Mouse (Mus musculus) forebrain, embryonic 11.5 days (tissue): ENCODE data around the gene Tbc1d13. TPM values are rescaled to one million over a fixed set of nuclear protein-coding genes. Genes with fewer than 3 reads are reported as not detected.

Experiments
- ATAC-seq: fragments of 200-750 bp; cut with Nextera tagmentation; replicated peaks from 2 replicates; pipeline ENCODE4 v1.8.0; 2017; ENCODE audit warnings: moderate TSS enrichment; ENCODE audit not compliant: low FRiP score
- DNase-seq: peaks from one replicate; pipeline ENCODE4 v3.0.0-alpha.2; 2017; ENCODE audit warnings: low spot score
- H3K27ac ChIP-seq: fragments of 300-500 bp; sonication (generic); 2 replicates; pipeline ENCODE4 v1.5.1; 2014; ENCODE audit warnings: low read depth, low read length
- H3K27me3 ChIP-seq: fragments of 300-500 bp; sonication (generic); 2 replicates; pipeline ENCODE4 v1.6.1; 2014; ENCODE audit warnings: mild to moderate bottlenecking, low read length, mixed read lengths; ENCODE audit not compliant: control insufficient read depth, insufficient read depth
- H3K36me3 ChIP-seq: fragments of 300-500 bp; sonication (generic); 2 replicates; pipeline ENCODE4 v1.6.1; 2014; ENCODE audit warnings: mild to moderate bottlenecking, low read length, moderate library complexity, mixed read lengths; ENCODE audit not compliant: control insufficient read depth, insufficient read depth
- H3K4me1 ChIP-seq: fragments of 300-500 bp; sonication (generic); replicated peaks from 2 replicates; pipeline ENCODE4 v1.6.1; 2014; ENCODE audit warnings: low read length, mixed read lengths; ENCODE audit not compliant: control insufficient read depth, insufficient read depth
- H3K4me2 ChIP-seq: fragments of 300-500 bp; sonication (generic); 2 replicates; pipeline ENCODE4 v1.6.1; 2014; ENCODE audit warnings: low read depth, mild to moderate bottlenecking, low read length, moderate library complexity, mixed read lengths; ENCODE audit not compliant: severe bottlenecking
- H3K4me3 ChIP-seq: fragments of 300-500 bp; sonication (generic); 2 replicates; pipeline ENCODE4 v1.5.1; 2014; ENCODE audit warnings: low read depth, low read length
- H3K9ac ChIP-seq: fragments of 300-500 bp; sonication (generic); 2 replicates; pipeline ENCODE4 v1.6.1; 2014; ENCODE audit warnings: low read length
- H3K9me3 ChIP-seq: fragments of 300-500 bp; sonication (generic); 2 replicates; pipeline ENCODE4 v1.6.1; 2016; ENCODE audit warnings: low read length, mixed read lengths; ENCODE audit not compliant: control insufficient read depth
- WGBS: fragments of 180-500 bp; shearing (Covaris S2); extraction: QIAGEN DNeasy Blood & Tissue Kit; methylation state at CpG from one replicate; pipeline ENCODE4 v1.1.7; 2014; 5-methylcytosine and 5-hydroxymethylcytosine counted together
- polyA plus RNA-seq: library from polyadenylated mRNA; unstranded; fragments of >200 nt; fragmentation: Nextera tagmentation; extraction: Ambion mirVana; gene quantifications from 2 replicates; pipeline ENCODE4 v1.2.1, GENCODE M21; 2014

Tbc1d13 gene
- polyA plus RNA-seq, 1 experiment from 2014 or later = 11.6 TPM

- H3K36me3 ChIP-seq = no peaks in the 10 kb centered on the region
- no peak for ATAC-seq
- H3K4me1 ChIP-seq = no peaks in the 10 kb centered on the region
- H3K4me3 ChIP-seq = no peak overlapping the region
- H3K9me3 ChIP-seq = peaks cover 8% of the 10 kb centered on the region
- no peaks in the 10 kb centered on the region for H3K27me3 ChIP-seq
- H3K9ac ChIP-seq = no peak overlapping the region
- DNase-seq = no peak
- 63% methylated on average over 9 of the region's 9 CpGs for WGBS
- H3K4me2 ChIP-seq = no peak overlapping the region
- H3K27ac ChIP-seq = no peak overlapping the region
Observed at GRCm38 (mm10) chr2:30164340-30164932, 30.9 kb downstream of the Tbc1d13 start.

GRCm38 (mm10) chr2:30166677-30167076 lies 33.1 kb downstream of the Tbc1d13 start:
- H3K9ac ChIP-seq = no peak overlapping the region
- peaks cover 8% of the 10 kb centered on the region for H3K9me3 ChIP-seq
- WGBS = 61% methylated on average over 4 of the region's 4 CpGs
- ATAC-seq = no peak
- H3K36me3 ChIP-seq = no peaks in the 10 kb centered on the region
- H3K4me3 ChIP-seq = no peak overlapping the region
- no peaks in the 10 kb centered on the region for H3K27me3 ChIP-seq
- no peak overlapping the region for H3K27ac ChIP-seq
- H3K4me1 ChIP-seq = no peaks in the 10 kb centered on the region
- no peak for DNase-seq
- no peak overlapping the region for H3K4me2 ChIP-seq

GRCm38 (mm10) chr2:30171371-30171996 lies 37.9 kb downstream of the Tbc1d13 start, which contains the start of gene Endog:
TSS of gene Endog (plus strand) at chr2:30171493.
- DNase-seq = peak; percentile 89
- peaks cover 6% of the 10 kb centered on the region for H3K9me3 ChIP-seq
- whole genome bisulfite sequencing = under 1% methylated on average over 69 of the region's 75 CpGs
- peaks cover 5% of the 10 kb centered on the region; the same call in 1 of the 2 replicates for H3K4me1 ChIP-seq
- H3K27me3 ChIP-seq = no peaks in the 10 kb centered on the region
- ATAC-seq = peak; percentile 95
- peak within 1 kb of the TSS; percentile 99 for H3K4me2 ChIP-seq
- H3K9ac ChIP-seq = peak within 1 kb of the TSS; percentile 63
- peaks cover 17% of the 10 kb centered on the region for H3K36me3 ChIP-seq
- peak within 1 kb of the TSS; percentile 65 for H3K27ac ChIP-seq
- H3K4me3 ChIP-seq = peak within 1 kb of the TSS; percentile 62

- peaks cover 5% of the 10 kb centered on the region; the same call in 1 of the 2 replicates for H3K4me1 ChIP-seq
- H3K4me2 ChIP-seq = peak overlapping the region; percentile 99
- ATAC-seq = no peak
- peak overlapping the region; percentile 63 for H3K9ac ChIP-seq
- H3K36me3 ChIP-seq = peaks cover 18% of the 10 kb centered on the region
- WGBS = 4% methylated on average over 19 of the region's 19 CpGs
- no peak for DNase-seq
- no peaks in the 10 kb centered on the region for H3K27me3 ChIP-seq
- H3K27ac ChIP-seq = peak overlapping the region; percentile 65; the same call in 1 of the 2 replicates
- H3K9me3 ChIP-seq = peaks cover under 1% of the 10 kb centered on the region; the same call in 1 of the 2 replicates
- H3K4me3 ChIP-seq = peak overlapping the region; percentile 62
Observed at GRCm38 (mm10) chr2:30171997-30172382, 38.4 kb downstream of the Tbc1d13 start.

GRCm38 (mm10) chr2:30173541-30174240 lies 40.1 kb downstream of the Tbc1d13 start:
- no peak for ATAC-seq
- H3K4me3 ChIP-seq = no peak overlapping the region
- H3K36me3 ChIP-seq = peaks cover 18% of the 10 kb centered on the region
- H3K9ac ChIP-seq = no peak overlapping the region
- H3K4me1 ChIP-seq = peaks cover 11% of the 10 kb centered on the region; the same call in 1 of the 2 replicates
- no peaks in the 10 kb centered on the region for H3K27me3 ChIP-seq
- H3K4me2 ChIP-seq = no peak overlapping the region
- no peak for DNase-seq
- 94% methylated on average over 20 of the region's 20 CpGs for WGBS
- no peaks in the 10 kb centered on the region for H3K9me3 ChIP-seq
- no peak overlapping the region for H3K27ac ChIP-seq

- Histone ChIP-seq H3K36me3 (peaks cover 18% of the 10 kb centered on the region), H3K4me3 (no peak overlapping the region), H3K9ac (no peak overlapping the region), H3K9me3 (no peaks in the 10 kb centered on the region), H3K4me1 (peaks cover 11% of the 10 kb centered on the region; the same call in 1 of the 2 replicates), H3K27me3 (no peaks in the 10 kb centered on the region), H3K27ac (no peak overlapping the region), H3K4me2 (no peak overlapping the region)
- DNase-seq (no peak), ATAC-seq (no peak)
- WGBS = 88% methylated on average over 8 of the region's 8 CpGs
Observed at GRCm38 (mm10) chr2:30175897-30176296, 42.4 kb downstream of the Tbc1d13 start.

- ATAC-seq (no peak), DNase-seq (no peak)
- H3K27ac ChIP-seq = no peak overlapping the region
- peaks cover 11% of the 10 kb centered on the region; the same call in 1 of the 2 replicates for H3K4me1 ChIP-seq
- no peak overlapping the region for H3K9ac ChIP-seq
- no peaks in the 10 kb centered on the region for H3K9me3 ChIP-seq
- H3K36me3 ChIP-seq = peaks cover 18% of the 10 kb centered on the region
- WGBS = 100% methylated on average over 2 of the region's 2 CpGs
- no peak overlapping the region for H3K4me2 ChIP-seq
- H3K4me3 ChIP-seq = no peak overlapping the region
- H3K27me3 ChIP-seq = no peaks in the 10 kb centered on the region
Observed at GRCm38 (mm10) chr2:30176561-30176960, 43.0 kb downstream of the Tbc1d13 start.

- no peaks in the 10 kb centered on the region for H3K9me3 ChIP-seq
- WGBS = 4% methylated on average over 54 of the region's 54 CpGs
- peak within 1 kb of the TSS; percentile 77 for H3K9ac ChIP-seq
- peak within 1 kb of the TSS; percentile 80 for H3K4me3 ChIP-seq
- peaks cover 15% of the 10 kb centered on the region for H3K36me3 ChIP-seq
- no peak within 1 kb of the TSS for H3K27ac ChIP-seq
- ATAC-seq (peak; percentile 99), DNase-seq (peak; percentile 98)
- H3K4me1 ChIP-seq = peaks cover 6% of the 10 kb centered on the region; the same call in 1 of the 2 replicates
- H3K4me2 ChIP-seq = peak within 1 kb of the TSS; percentile 84
- H3K27me3 ChIP-seq = no peaks in the 10 kb centered on the region
Observed at GRCm38 (mm10) chr2:30177700-30178675, 44.4 kb downstream of the Tbc1d13 start, which contains the start of gene Spout1. TSS of gene Spout1 (minus strand) at chr2:30178459.
